Mouse (Mus musculus): ENCODE results near the gene Zfp810.
"Not testable (repeated sequence)": the region's sequence is repeated elsewhere in the genome, so short reads cannot be mapped to it uniquely, and the experiment has no call there.

Gene Zfp810

DNA sequence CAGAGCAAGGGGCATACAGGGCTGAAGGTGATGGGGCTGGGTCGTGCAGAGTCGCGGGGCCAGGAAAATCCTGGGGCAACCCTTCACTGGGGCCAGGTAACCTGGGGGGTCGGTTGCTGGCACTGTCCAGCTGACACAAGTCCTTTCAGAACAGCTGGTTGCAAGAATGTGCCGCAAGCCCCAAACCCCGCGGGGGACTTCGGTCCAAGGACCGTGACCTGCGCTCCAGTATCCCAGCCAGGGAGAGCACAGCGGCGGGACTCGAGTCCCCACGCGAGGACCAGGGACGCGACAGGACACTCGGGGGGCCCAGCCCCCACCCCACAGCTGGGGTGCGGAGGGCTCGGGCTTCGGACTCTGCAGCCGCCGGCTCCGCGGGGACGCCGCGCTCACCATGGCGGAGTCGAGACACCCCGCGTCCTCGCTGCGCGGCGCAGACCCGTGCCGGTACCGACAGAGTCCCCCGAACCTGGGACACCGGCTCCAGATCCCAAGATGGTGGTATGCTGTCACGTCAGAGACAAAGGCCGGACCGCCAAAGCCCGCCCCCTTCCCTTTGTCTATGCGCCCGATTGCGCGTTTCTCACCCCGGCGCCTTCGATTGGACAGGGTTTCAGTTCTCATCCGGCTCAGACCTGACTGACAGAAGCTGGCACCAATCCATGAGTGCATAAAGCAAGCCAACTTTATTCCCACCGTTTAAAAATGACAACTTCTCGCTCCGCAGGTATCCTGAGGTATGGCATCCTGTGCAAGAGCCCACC, at the start of gene Zfp810:
Gene Zfp810, minus strand, starts transcription at position 493 of the 764 bp plus-strand sequence.
- peak; percentile 98 to 99 for DNase-seq (ENCODE audit: low spot score in 2 of 2)

DNA sequence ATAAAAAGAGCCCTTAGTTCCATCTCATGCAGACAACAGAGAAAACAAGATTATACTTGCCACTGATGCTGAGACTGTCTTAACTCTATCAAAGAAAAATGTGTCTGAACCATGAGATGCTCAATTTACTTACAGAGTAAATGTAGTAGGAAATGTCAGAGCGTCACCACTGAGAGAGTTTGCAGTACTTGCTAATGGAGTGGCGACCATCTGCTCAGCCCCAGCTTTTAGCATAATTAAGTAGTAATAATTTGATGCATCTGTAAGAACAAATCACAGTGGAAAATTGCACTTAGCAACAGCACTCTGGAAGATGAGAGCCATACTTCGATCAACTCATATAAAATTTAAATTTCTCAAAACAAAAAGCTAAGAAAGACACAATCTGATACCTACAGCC, 48.5 kb upstream of the Zfp810 start:
- no peak for DNase-seq (ENCODE audit: low spot score in 2 of 2)

DNA sequence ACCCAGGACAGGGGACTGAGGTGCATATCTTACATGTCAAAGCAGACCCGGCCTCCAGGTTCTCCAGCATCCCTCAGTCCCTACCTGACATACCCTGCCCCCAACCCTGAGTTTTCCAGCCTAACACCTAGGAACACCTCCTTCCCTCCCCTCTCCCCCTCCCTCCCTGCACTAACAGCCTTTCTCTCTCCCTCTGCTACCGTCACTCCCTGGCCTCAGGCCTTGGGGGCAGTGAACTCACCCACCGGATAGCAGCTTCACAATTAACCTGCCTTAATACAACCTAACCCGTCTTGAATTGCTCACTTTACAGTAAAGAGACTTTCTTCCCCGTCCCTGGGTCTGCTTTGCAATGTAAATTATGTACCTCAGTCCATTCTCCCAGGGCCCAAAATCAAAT, 46.5 kb upstream of the Zfp810 start:
- no peak for DNase-seq (ENCODE audit: low spot score in 2 of 2)

- DNase-seq (ENCODE audit: low spot score in 2 of 2): no peak
Observed at GRCm38 (mm10) chr9:22353465-22353864, 46.0 kb upstream of the Zfp810 start.

GRCm38 (mm10) chr9:22340331-22340730, 32.9 kb upstream of the Zfp810 start:
- DNase-seq (ENCODE audit: low spot score in 2 of 2): no peak

GRCm38 (mm10) chr9:22337217-22337616, 29.8 kb upstream of the Zfp810 start:
- DNase-seq (ENCODE audit: low spot score in 2 of 2): no peak

DNA sequence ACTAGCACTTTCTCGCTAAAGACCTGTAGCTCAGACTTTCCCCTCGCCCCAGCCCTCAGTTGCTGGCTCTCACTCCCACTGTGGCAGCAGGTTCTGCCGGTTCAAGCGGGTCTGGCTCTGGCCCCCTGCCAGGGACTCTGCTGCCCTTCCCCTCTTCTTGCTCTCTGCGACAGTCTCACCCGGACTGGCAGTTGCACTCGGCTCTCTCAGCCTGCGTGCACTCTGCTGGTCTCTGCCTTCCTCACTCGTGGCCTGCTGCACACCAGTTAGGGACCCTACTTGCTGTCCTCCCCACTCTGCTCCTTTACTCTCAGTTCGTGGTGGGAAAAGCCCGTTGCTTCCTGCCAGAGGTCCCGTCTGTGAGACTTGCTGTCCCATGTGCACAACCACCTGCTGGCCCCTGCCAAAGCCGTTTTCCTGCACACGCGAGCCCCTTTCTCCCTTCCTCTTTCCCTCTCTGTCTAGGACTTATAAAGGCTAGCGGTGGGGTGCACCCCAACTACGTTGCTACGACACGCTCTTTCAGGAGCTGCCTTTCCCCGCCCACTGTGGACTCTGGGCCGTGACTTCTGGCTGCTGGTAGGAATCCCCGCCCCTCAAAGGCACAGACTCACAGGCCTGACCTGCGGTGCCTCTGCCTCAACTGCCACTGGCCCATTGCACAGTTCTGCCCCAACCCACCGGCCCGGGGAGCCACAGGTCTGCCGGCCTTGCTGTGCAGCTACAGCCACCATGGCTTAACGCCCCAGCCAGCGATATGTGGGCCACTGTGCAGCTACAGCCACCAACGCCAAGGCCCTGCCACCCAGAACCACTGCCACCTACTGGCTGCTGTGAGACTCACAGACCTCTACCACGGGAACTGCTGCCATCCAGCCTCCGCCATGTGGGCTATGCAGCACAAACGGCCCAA, 20.3 kb upstream of the Zfp810 start:
- DNase-seq (ENCODE audit: low spot score in 2 of 2): peak; percentile 80 to 87

DNA sequence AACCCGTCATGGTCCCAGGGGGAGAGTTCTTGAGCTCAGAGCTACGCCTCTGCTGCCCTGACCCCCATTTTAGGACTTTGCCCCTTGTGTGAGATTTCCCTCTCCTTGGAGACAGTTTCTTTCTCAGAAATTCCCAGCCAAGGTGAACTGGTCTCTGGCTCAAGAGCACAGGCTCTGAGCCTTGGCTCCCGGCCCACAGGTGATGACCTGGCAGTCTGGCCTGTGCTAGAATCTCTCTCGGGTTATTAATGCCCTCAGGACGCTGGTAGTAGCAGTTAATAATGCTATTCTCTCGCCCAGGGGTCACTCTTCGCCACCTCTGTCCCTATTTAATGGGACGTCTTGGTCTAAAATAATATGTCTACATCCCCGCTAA, 19.6 kb upstream of the Zfp810 start:
- no peak for DNase-seq (ENCODE audit: low spot score in 2 of 2)

GRCm38 (mm10) chr9:22324579-22324978, 17.1 kb upstream of the Zfp810 start:
- no peak for DNase-seq (ENCODE audit: low spot score in 2 of 2)

DNA sequence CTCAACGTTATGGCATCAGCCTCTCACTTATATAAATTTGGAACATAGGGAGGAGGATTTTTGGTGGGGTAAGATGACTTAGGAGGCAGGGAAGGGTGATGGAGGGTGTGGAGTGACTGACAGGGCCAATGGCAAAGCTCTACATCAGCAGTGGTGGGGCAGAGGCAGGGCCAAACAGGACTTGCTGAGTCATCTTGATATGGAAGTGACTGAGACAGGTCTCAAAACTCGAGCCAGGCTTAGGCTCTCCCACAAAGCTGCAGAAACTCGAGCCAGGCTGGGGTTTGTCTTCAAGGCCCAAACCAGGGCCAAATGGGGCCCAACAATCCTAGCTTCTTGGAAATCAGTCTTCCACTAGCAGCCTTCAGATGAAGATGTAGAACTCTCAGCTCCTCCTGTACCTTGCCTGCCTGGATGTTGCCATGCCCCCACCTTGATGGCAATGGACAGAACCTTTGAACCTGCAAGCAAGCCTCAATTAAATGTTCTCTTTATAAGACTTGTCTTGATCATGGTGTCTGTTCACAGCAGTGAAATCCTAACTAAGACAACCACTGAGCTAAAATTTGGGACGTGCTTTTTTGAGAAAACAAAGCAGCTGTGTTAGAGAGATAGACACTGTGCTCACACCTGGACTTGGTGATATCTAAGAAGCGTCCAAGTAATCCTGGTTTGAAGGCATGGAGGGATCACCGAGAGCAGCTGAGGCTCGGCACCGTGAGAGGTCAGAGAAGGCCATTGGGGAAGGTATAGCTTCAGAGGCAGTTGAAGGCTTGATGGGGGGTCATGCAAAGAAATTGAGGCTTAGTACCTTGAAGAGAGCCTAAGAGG, 15.1 kb upstream of the Zfp810 start:
- no peak for DNase-seq (ENCODE audit: low spot score in 2 of 2)

GRCm38 (mm10) chr9:22319109-22319508, 11.7 kb upstream of the Zfp810 start:
- no peak for DNase-seq (ENCODE audit: low spot score in 2 of 2)

- DNase-seq (ENCODE audit: low spot score in 2 of 2): not testable (repeated sequence)
Observed at GRCm38 (mm10) chr9:22316047-22316446, 8.6 kb upstream of the Zfp810 start.

DNA sequence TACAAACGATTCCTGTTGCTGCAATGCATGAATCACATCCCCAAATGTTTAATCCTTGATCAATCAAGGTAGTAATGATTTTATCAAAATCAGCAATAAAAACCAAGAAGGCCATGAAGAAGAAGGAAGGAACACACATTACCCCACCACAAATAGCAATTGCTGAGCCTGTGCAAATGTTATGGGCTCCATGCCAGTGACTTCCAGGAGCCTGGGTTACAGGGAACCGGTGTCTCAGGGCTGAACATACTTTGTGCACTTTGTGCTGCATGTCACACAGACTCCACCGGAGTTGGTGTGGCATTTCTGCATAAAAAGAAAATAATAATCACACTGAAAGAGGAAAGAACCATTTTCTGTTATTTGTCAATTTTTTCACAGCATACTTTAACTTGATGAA, 6.6 kb upstream of the Zfp810 start:
- no peak for DNase-seq (ENCODE audit: low spot score in 2 of 2)

- DNase-seq (ENCODE audit: low spot score in 2 of 2): no peak
Observed at GRCm38 (mm10) chr9:22313218-22313617, 5.8 kb upstream of the Zfp810 start.

DNA sequence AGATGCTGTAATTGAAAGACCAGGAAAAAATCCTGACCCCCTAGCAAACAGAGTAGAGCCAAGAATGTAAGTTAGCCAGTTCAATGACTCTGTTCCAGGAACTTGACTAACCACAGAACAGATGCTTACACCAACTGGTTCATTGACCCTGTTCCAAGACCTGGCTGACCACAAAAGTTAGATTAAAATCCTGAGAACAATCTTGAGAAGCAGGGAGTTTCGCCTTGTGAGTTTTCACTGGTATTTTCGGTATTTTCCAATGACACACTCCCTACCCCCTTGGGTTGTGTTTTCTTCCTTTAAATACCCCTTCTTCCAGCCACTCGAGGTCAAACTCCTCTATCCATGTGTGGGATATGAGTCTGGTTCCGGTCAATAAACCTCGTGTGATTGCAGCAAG, 2.2 kb upstream of the Zfp810 start:
- DNase-seq (ENCODE audit: low spot score in 2 of 2): no peak

- DNase-seq (ENCODE audit: low spot score in 2 of 2): not testable (repeated sequence)
Observed at GRCm38 (mm10) chr9:22307920-22308262, 443 bp upstream of the Zfp810 start.

DNA sequence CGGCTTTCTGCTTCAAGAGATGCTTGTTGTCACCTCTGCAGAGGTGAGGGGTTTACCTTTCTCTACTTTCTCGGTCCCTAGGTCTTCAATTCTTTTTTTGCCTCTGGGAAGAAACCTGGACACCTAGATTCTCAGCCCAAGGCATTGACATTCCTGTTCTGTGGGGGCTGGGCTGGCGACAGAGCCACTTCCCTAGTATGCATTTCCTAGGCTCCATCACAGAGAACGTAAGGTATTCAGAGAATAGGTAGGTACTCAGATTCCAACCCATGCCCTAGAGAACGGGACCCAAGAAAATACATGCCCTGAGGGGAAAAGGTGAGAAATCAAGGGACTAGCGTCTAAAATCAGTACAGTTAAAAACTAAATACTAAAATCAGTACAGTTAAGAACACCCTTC, 722 bp downstream of the Zfp810 start:
- DNase-seq (ENCODE audit: low spot score in 2 of 2): no peak

DNA sequence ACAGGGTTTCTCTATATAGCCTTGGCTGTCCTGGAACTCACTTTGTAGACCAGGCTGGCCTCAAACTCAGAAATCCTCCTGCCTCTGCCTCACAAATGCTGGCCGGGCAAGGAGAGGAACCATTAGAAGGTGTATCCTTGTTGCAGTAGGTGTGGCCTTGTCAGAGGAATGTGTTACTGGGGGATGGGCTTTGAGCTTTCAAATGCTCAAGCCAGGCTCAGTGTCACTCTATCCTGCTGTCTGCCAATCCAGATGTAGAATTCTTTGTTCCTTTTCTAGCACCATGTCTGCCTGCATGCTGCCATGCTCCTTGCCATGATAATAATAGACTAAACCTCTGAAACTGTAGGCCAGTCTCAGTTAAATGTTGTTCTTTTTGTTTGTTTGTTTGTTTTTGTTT, 5.2 kb downstream of the Zfp810 start:
- DNase-seq (ENCODE audit: low spot score in 2 of 2): no peak

GRCm38 (mm10) chr9:22278733-22279132, 28.7 kb downstream of the Zfp810 start:
- DNase-seq (ENCODE audit: low spot score in 2 of 2): no peak

DNA sequence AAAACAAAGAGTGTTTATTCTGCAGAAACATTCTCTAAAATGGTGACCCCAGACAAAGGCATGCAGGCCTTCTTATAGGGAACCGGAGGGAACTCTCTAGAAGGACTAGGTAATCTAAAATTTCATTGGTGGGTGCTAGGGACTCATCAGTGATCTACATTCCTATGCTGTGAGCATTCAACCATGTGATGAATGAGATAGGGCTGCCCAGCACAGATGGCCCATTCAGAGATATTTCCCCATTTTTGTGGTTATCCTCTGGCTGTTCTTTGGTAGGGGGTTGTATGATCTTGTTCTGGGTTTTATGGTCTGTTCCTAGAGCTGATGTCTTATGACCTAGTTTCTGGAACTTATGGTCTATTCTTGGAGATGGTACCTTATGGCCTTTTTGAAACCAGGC, 38.6 kb downstream of the Zfp810 start:
- no peak for DNase-seq (ENCODE audit: low spot score in 2 of 2)

- no peak for DNase-seq (ENCODE audit: low spot score in 2 of 2)
Observed at GRCm38 (mm10) chr9:22262611-22263010, 44.8 kb downstream of the Zfp810 start.

DNA sequence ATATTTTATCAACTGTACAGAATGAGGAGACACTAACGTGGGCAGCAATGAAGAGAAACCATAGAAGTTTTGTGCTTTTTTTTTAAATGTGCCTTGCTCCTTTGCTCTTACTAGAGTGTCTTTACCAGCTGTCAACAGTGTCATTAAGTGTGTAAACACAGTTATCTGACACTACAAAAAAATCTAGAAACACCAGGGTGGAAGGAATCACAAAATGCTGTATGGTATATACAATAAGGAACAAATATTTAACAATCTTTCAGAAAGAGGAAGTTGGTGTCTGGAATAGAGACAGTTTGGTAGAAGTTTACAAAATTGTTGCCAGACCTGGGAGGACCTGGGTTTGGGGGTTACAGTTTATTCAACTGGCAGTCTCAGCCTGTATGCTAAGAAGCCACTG, 45.9 kb downstream of the Zfp810 start:
- no peak for DNase-seq (ENCODE audit: low spot score in 2 of 2)

Data from right cerebral cortex, postnatal 10 days (tissue).